Mouse (Mus musculus): ENCODE results near the gene Atp5j.

Atp5j gene

DNA sequence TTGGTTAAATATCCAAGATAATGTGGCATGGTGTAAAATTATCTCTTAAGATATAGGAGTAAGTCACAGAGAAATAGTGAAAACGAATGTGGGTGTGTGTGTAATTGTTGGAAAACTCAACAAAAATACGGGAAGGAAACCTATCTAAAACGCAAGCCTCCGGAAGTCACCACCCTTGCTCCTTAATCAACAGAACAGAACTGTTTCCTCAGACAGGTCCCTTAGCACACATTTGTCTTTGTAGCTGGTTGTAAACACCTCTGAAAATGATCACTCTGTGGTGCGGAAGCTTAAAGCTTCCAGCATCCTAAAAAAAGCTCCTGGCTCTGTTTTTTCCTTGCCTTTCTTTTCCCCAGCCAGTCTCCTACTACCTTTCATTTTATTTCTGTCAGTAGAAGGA lies 30.6 kb downstream of the Atp5j start:
- DNase-seq, result no peak

DNA sequence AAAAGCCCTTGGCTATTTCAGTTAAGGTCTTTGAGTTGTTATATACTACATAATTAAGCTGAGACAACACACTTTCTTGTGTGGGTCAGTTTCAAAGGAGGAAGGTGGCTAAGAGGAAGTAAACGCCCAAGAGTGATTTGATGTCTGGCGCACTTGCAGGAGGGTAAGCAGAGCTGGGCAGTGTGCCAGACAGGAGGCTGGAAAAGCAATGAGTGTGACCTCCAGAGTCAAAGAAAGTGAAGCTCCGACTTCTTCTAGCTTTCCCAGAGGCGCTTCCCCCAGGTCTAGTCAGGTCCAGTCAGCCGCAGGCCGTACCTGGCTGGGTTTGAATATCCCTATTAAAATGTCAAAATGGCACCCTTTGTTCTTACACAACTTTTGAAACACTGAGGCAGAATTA lies 33.2 kb downstream of the Atp5j start:
- DNase-seq, result no peak

DNA sequence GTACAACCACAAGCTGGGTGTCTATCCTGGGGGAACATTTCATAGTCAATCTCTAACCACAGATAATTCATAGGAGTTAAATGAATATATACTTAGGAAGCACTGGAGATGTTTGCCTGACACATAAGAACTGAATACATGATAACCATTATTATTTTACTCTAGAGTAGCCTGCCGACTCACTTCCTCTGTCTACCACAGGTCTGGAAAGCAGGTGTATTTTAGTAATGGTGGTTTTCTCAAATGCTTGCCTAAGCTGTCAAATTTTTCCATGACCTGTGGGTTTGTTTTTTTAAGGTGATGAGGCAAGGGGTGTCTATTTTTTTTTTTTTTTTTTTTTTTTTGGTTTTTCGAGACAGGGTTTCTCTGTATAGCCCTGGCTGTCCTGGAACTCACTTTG lies 35.4 kb downstream of the Atp5j start:
- no peak for DNase-seq

DNA sequence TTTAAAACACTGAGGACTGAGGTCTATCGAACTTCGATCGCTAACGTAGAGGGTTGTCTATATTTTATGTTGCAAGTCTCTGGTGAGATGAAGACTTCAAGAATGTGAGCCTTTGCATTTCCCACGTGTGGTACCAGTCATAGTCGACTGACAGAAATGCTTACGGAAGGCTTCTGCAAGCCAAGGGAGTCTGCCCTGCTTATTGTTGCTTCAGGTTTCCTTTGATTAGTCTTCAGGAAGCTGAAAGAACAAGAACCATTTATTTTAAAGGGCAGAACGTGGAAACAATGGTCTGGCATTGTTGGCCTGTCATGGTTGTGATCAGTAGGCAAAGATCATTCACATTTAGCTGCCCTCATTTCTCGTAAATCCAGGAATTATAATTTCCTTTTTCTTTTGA lies 38.7 kb downstream of the Atp5j start:
- no peak for DNase-seq

DNA sequence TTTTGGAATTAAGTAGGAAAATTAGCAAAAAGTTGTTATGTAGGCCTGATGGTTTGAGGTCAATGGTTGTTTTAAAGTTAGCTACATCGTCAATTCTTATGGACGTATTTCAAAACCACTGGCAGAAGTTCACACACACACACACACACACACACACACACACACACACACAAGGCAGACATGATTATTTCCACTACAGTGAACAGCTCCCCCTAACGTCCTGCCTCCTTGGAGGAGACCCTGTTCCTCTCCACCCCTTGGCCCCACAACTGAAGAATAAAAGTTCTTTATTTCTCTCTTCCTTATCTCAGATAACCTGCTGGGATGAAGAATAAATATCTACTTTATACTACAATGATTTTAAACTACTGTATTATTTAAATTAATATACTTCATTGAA lies 40.1 kb downstream of the Atp5j start:
- no peak for DNase-seq

DNA sequence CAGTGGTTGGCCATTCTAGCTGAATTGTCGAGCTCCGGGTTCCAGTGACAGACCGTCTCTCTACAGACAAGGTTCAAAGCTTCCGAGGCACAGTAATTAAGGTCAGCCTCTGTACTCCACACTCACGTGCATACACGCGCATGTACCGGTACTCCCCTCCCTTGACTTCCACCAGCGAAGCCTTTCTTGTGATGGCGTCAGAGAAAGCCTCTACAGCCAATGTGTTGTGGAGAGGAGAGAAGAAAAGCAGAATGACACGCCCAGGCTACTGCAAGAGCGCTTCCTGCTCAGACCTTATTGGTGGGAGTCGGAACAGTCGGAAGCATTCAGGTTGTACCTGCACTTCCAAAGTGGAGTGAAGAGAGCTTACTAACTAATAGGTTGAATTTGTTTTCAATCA lies 42.0 kb downstream of the Atp5j start:
- no peak for DNase-seq

DNA sequence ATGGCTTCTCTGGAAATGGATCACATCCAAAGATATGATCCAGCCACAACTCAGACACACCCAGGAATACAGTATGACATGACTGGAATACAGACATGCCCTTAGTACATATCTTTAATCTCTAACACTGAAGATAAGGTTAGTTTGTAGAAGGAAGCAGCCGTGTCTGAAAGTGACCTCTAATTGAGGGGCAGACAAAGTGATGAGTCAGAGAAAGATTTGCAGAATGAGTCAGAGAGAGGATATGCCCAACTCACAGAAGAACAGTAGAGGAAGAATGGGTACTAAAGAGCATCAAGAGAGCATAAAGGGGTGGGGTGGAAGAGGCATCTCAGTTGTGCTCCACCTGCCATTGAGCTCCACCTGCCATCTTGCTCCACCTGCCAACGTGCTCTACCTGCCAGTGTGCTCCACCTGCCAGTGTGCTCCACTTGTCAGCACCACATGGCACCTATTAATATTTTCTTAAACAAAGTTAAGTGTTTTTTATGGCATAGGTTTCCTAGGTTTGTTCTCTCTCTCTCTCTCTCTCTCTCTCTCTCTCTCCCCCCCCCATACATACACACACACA lies 44.7 kb downstream of the Atp5j start:
- DNase-seq, result no peak

DNA sequence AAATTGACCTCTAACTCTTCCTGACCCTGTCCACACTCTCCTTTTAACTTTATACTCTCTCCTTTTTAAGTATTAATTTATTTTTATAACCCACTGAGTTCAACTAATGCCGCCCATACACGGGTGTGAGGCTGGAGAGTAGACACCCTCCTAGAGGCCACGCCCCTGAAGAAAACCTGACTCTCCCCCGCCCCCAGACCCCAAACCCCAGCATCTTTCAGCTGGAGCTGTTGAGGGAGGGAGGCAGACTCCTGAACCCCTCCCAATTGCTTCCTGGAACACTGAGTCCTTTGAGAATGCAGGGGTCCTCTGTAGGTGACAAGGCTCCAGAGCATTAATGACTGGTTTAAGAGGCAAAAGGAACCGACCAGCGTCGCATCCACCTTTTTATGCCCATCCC lies 50.5 kb downstream of the Atp5j start:
- DNase-seq, result no peak

DNA sequence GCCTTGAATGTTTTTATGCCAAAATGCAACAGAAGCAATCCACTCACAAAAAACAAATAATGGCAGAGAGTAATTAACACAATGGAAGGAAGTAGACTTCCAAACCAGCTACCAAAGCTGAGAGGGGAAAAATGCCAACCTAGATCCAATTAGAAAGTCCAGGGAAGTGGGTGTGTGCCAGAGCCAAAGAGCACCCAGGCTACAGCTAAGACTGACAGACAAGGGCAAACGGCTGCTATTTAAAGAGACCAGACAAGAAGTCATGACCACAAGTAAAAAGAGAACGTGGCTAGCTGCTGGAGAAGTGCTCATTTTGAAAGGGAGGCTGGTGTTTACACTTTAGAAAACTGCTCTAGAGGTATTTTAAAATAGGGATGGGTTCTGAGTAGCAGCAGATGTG lies 52.1 kb downstream of the Atp5j start:
- DNase-seq, result no peak

DNA sequence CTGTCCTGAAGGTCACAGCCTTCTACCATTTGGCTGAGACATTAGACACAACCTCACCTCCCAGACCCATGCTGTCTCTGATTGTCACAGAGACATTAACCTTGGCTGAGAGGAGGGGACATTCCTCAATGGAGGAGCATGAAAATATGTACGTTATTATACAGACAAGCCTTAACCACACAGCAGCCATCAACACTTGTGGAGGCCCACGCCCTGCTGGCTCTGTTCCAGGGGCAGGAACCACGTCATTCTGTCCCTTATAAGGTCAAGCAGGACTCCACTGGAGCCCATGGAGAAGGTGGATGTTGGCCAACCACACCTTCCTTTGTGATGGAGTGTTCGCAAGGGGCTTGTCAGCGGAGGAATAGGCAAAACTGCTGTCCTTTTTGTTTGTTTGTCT lies 55.7 kb downstream of the Atp5j start:
- DNase-seq, result no peak

DNA sequence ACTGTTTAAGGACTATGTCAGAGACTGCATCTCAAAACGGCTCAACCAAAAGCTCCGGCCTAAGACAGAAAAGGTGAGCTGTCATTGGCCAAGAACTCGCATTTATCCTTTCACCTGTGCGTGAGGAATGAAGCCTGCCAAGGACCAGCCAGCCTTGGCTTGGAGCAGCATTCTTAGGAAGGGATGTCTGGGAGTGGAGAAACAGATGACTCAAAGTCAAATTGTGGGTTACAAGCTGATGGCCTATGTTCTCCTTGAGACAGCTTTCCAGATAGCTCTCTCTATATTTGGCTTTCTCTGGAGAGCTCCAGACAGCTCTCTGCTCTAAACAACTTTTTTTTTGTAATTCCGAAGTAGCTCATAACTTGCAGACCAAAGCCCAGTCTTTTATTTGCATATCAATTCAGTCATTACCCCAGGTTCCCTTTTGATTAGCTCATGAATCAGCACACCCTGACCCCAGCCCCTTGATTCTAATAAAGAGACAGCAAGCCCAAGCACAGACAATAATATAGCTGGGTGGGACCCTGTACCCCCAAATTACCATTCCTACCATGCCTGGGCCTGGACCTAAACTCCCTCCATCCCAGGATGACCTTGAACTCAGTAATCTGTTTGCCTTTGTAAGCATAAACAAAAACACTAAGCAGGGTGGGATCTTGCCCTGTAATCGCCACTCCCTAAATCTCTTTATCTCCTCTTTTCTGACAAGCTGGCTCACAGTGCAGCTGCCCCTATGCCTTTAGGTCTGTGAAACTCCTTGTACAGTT lies 56.4 kb downstream of the Atp5j start:
- no peak for DNase-seq

DNA sequence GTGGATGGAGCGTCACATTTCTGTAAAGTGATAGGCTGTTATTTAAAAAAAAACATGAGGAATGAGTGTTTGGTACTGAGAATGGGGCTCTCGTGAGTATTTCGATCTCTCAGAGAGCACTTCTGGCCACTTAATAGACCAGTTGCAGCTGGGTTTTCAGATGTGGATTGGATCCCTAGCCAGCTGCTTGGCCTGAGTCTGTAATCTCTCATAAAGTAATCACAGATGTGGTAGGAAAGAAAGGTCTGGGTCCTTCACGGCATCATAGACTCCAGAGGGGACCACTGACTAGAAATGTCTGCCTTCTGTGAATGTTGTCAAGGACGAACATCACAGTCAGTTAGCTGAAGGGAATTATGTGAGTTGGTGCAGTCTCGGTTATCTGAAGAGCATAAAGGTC lies 57.0 kb downstream of the Atp5j start:
- DNase-seq, result no peak
